Mouse (Mus musculus): ENCODE results near the gene Gpr4.

DNA sequence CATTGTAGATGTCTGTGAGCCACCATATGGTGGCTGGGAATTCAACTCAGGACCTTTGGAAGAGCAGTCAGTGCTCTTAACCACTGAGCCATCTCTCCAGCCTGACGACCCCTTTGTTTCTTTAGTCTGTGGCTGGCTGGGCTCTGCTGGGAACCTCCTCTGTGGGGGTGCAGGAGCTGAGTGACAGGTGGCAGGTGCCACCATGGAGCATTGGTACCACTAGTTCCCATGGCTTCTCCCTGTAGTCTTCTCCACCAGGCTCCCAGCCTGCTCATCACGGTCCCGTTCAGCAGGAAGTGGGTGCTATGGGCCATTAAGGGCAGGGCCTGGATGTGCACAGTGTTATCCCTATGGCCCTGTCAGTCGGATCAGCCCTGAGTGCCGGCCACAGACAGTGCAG is 22.3 kb downstream of the Gpr4 start:
- TF ChIP-seq TAL1 (IDR thresholded peaks at IDR 0.05; ENCODE audit: low read length) (no peak), GATA1 (IDR thresholded peaks at IDR 0.05; ENCODE audit: low read length) (no peak)
